Mouse (Mus musculus) embryonic facial prominence, embryonic 13.5 days (tissue): ENCODE data around the gene Tsr3. TPM values are rescaled to one million over a fixed set of nuclear protein-coding genes. Genes with fewer than 3 reads are reported as not detected.

Source experiments
- ATAC-seq: fragments of 200-750 bp; cut with Nextera tagmentation; 2 replicates; pipeline ENCODE4 v1.8.0; 2017; ENCODE audit warnings: low read depth; ENCODE audit not compliant: insufficient number of reproducible peaks, insufficient read depth, low FRiP score, low TSS enrichment
- H3K27ac ChIP-seq: fragments of 300-500 bp; sonication (generic); 2 replicates; pipeline ENCODE4 v1.5.1; 2015; ENCODE audit warnings: moderate library complexity, mild to moderate bottlenecking, inconsistent platforms
- H3K27me3 ChIP-seq: fragments of 300-500 bp; sonication (generic); 2 replicates; pipeline ENCODE4 v1.6.1; 2015; ENCODE audit warnings: mild to moderate bottlenecking, inconsistent platforms
- H3K36me3 ChIP-seq: fragments of 300-500 bp; sonication (generic); 2 replicates; pipeline ENCODE4 v1.6.1; 2015; ENCODE audit warnings: mild to moderate bottlenecking, inconsistent platforms
- H3K4me1 ChIP-seq: fragments of 300-500 bp; sonication (generic); 2 replicates; pipeline ENCODE4 v1.6.1; 2015; ENCODE audit warnings: inconsistent platforms
- H3K4me2 ChIP-seq: fragments of 300-500 bp; sonication (generic); 2 replicates; pipeline ENCODE4 v1.6.1; 2015; ENCODE audit warnings: moderate library complexity, mild to moderate bottlenecking, inconsistent platforms
- H3K4me3 ChIP-seq: fragments of 300-500 bp; sonication (generic); 2 replicates; pipeline ENCODE4 v1.5.1; 2015; ENCODE audit warnings: mild to moderate bottlenecking, inconsistent platforms
- H3K9ac ChIP-seq: fragments of 300-500 bp; sonication (generic); 2 replicates; pipeline ENCODE4 v1.6.1; 2015; ENCODE audit warnings: mild to moderate bottlenecking, inconsistent platforms
- H3K9me3 ChIP-seq: fragments of 300-500 bp; sonication (generic); 2 replicates; pipeline ENCODE4 v1.6.1; 2016; ENCODE audit warnings: inconsistent platforms
- WGBS: fragments of 180-500 bp; shearing (Covaris S2); methylation state at CpG from one replicate; pipeline ENCODE4 v1.1.7; 2015; ENCODE audit warnings: mixed read lengths; 5-methylcytosine and 5-hydroxymethylcytosine counted together
- polyA plus RNA-seq: library from polyadenylated mRNA; unstranded; fragments of >200 nt; fragmentation: Nextera tagmentation; extraction: Ambion mirVana; gene quantifications from 2 replicates; pipeline ENCODE4 v1.2.1, GENCODE M21; 2015

Tsr3 gene
- polyA plus RNA-seq, 1 experiment from 2014 or later: 57.2 TPM

- peaks cover 21% of the 10 kb centered on the region for H3K36me3 ChIP-seq
- no peak overlapping the region for H3K4me2 ChIP-seq
- no peak overlapping the region for H3K9ac ChIP-seq
- H3K27me3 ChIP-seq: peaks cover 18% of the 10 kb centered on the region
- H3K27ac ChIP-seq: no peak overlapping the region
- WGBS: 75% methylated on average over 18 of the region's 18 CpGs
- H3K4me3 ChIP-seq: no peak overlapping the region
- H3K9me3 ChIP-seq: no peaks in the 10 kb centered on the region
- no peaks in the 10 kb centered on the region for H3K4me1 ChIP-seq
- ATAC-seq: no peak
Observed at GRCm38 (mm10) chr17:25248033-25248750, 8.2 kb downstream of the Tsr3 start.

GRCm38 (mm10) chr17:25250181-25250835, 10.3 kb downstream of the Tsr3 start:
- ATAC-seq: no peak
- H3K36me3 ChIP-seq: 0 out of 2 replicates have a peak, but pooled peaks cover under 1% of the 10 kb centered on the region
- peaks cover 5% of the 10 kb centered on the region; the same call in 1 of the 2 replicates for H3K4me1 ChIP-seq
- no peaks in the 10 kb centered on the region for H3K9me3 ChIP-seq
- H3K27me3 ChIP-seq: peaks cover 39% of the 10 kb centered on the region
- no peak overlapping the region for H3K4me3 ChIP-seq
- H3K9ac ChIP-seq: no peak overlapping the region
- H3K27ac ChIP-seq: no peak overlapping the region
- H3K4me2 ChIP-seq: no peak overlapping the region
- 79% methylated on average over 8 of the region's 8 CpGs for WGBS

- Histone ChIP-seq H3K36me3 (no peaks in the 10 kb centered on the region), H3K27me3 (peaks cover 55% of the 10 kb centered on the region), H3K4me2 (no peak overlapping the region), H3K4me1 (peaks cover 18% of the 10 kb centered on the region), H3K27ac (no peak overlapping the region), H3K4me3 (no peak overlapping the region), H3K9ac (no peak overlapping the region), H3K9me3 (no peaks in the 10 kb centered on the region)
- WGBS: 52% methylated on average over 3 of the region's 3 CpGs
- no peak for ATAC-seq
Observed at GRCm38 (mm10) chr17:25252643-25253042, 12.7 kb downstream of the Tsr3 start.

DNA sequence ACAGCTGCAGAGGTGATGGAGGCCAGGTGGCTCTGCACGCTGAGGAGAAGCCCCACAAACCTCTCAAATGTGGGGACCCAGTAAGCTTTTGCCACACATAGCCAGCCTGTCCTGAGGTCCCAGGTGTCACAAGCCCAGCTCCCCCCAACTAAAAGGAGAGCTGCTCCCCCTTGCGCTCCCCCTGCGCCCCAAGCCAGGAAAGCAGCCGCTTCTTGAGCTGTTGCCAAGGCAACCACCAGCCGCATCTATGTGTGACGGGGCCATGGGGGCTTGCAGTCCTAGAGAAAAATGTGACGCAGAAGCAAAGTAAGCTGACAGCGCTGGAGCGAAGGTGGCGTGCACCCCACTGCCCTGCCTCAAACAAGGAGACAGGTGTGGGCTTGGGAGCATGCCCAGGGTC, 13.8 kb downstream of the Tsr3 start:
- H3K9ac ChIP-seq: peak overlapping the region; percentile 4; the same call in 1 of the 2 replicates
- H3K27ac ChIP-seq: no peak overlapping the region

DNA sequence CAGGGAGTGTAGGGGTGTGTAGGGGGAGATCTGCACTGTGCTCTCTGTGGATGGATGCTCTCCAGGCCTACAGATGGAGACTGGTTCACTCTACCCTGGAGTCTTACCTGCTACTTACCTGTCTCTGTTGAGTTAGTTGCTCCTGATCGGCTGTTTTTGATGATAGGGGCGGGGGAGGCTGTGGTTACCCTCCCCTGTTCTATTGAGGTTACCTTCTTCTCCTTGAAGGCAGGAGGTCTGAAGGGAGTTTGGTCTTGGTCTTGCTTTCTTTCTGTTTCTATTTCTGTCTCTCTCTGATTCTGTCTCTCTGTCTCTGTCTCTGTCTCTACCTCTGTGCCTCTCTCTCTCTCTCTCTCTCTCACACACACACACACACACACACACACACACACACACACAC, 15.1 kb downstream of the Tsr3 start:
- Histone ChIP-seq H3K27ac (no peak overlapping the region), H3K4me1 (peaks cover 23% of the 10 kb centered on the region), H3K36me3 (peaks cover 16% of the 10 kb centered on the region), H3K4me2 (no peak overlapping the region), H3K27me3 (peaks cover 55% of the 10 kb centered on the region), H3K4me3 (no peak overlapping the region), H3K9me3 (no peaks in the 10 kb centered on the region), H3K9ac (no peak overlapping the region)
- ATAC-seq: no peak
- 55% methylated on average over 2 of the region's 2 CpGs for WGBS

More for the DNA sequence above, 13.8 kb downstream of the Tsr3 start:
- no peak for ATAC-seq
- no peak overlapping the region for H3K4me2 ChIP-seq
- WGBS: 27% methylated on average over 10 of the region's 10 CpGs
- H3K27me3 ChIP-seq: peaks cover 55% of the 10 kb centered on the region
- no peak overlapping the region for H3K4me3 ChIP-seq
- H3K36me3 ChIP-seq: peaks cover 3% of the 10 kb centered on the region
- peaks cover 23% of the 10 kb centered on the region for H3K4me1 ChIP-seq
- no peaks in the 10 kb centered on the region for H3K9me3 ChIP-seq

GRCm38 (mm10) chr17:25256140-25256754, 16.3 kb downstream of the Tsr3 start, which contains the start of gene Baiap3:
Gene Baiap3, minus strand, starts transcription at chr17:25256364.
- Histone ChIP-seq H3K4me1 (peaks cover 23% of the 10 kb centered on the region), H3K36me3 (peaks cover 19% of the 10 kb centered on the region), H3K27me3 (peaks cover 46% of the 10 kb centered on the region), H3K9ac (peak within 1 kb of the TSS; percentile 67), H3K4me2 (peak within 1 kb of the TSS; percentile 75), H3K9me3 (no peaks in the 10 kb centered on the region), H3K4me3 (peak within 1 kb of the TSS; percentile 46), H3K27ac (no peak within 1 kb of the TSS)
- peak; percentile 59; the same call in 1 of the 2 replicates for ATAC-seq
- 4% methylated on average over 25 of the region's 35 CpGs for WGBS

DNA sequence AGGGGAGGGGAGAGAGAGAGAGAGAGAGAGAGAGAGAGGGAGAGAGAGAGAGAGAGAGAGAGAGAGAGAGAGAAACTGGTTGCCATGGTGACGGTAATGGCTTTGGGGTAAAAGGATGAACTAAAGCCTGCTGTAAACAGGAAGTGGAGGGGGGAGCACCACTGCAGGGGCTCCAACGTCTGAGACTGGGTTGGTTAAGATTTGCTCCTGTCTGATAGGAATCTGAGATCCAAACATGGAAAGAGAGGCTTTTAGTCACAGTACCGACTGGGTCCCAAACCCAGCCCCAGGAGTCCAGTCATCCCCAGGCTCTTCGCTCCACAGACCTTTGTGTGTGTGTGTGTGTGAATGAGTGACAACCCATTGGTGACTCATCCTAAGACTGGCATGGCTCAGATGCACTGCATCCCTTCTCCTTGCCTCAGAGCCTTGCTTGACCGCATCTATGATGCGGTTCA, 17.9 kb downstream of the Tsr3 start:
- ATAC-seq: no peak
- H3K4me2 ChIP-seq: no peak overlapping the region
- H3K9me3 ChIP-seq: no peaks in the 10 kb centered on the region
- H3K4me3 ChIP-seq: no peak overlapping the region
- peaks cover 23% of the 10 kb centered on the region for H3K4me1 ChIP-seq
- 59% methylated on average over 6 of the region's 6 CpGs for WGBS
- H3K9ac ChIP-seq: no peak overlapping the region
- peaks cover 40% of the 10 kb centered on the region for H3K27me3 ChIP-seq
- H3K27ac ChIP-seq: no peak overlapping the region
- H3K36me3 ChIP-seq: peaks cover 25% of the 10 kb centered on the region

DNA sequence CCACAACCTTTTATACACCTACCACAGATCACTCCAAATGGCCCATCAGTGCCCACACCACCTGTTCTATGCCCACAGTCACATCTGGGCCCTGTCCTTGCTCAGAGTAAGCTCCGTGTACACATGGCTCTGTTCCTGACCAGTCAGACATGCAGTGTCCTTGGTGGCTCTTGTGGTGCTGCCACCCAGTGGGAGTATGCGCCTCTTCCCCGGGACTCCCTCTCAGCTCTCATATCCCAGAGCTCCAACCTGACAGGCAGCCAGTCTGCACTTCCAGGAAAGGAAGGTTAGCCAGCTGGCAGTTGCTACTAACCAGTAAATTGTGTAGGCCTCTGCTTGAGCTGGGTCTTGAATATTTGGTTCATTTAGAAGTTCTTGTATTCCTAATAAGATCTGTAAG, 24.5 kb downstream of the Tsr3 start:
- H3K4me3 ChIP-seq: no peak overlapping the region
- no peaks in the 10 kb centered on the region for H3K9me3 ChIP-seq
- H3K9ac ChIP-seq: no peak overlapping the region
- 85% methylated on average over 3 of the region's 3 CpGs for WGBS
- H3K27ac ChIP-seq: no peak overlapping the region
- 0 out of 2 replicates have a peak, but pooled peaks cover under 1% of the 10 kb centered on the region for H3K4me1 ChIP-seq
- ATAC-seq: no peak
- H3K27me3 ChIP-seq: no peaks in the 10 kb centered on the region
- no peak overlapping the region for H3K4me2 ChIP-seq
- H3K36me3 ChIP-seq: peaks cover 81% of the 10 kb centered on the region

DNA sequence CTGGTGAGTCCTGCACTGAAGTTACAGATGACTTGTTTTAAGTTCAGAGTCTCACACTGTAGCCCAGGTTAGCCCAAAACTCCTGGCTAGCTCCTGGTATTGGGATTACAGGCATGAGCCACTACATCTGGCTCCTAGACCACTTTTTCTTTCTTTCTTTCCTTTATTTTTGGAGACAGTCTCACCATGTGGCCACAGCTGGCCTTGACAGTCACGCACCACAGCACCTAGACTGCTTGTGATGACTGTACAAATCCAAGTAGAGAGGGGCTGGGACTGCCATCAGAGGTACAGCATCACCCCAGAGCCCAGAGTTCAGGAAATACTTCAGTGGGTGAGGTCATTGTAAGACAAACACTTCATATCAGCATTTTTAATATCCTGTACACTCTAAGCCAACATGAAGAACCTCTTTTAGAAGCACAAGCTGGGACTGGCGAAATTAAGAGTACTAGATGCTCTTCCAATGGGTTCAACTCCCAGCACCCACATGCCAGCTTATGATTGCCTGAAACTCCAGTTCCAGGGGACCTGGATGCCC, 30.9 kb downstream of the Tsr3 start:
- WGBS: 90% methylated on average over 2 of the region's 2 CpGs
- H3K9ac ChIP-seq: peak overlapping the region; percentile 97
- H3K4me2 ChIP-seq: peak overlapping the region; percentile 96
- ATAC-seq: no peak
- H3K36me3 ChIP-seq: peaks cover 47% of the 10 kb centered on the region
- no peaks in the 10 kb centered on the region for H3K9me3 ChIP-seq
- no peak overlapping the region for H3K27ac ChIP-seq
- peaks cover 34% of the 10 kb centered on the region for H3K4me1 ChIP-seq
- H3K4me3 ChIP-seq: peak overlapping the region; percentile 98
- H3K27me3 ChIP-seq: no peaks in the 10 kb centered on the region

DNA sequence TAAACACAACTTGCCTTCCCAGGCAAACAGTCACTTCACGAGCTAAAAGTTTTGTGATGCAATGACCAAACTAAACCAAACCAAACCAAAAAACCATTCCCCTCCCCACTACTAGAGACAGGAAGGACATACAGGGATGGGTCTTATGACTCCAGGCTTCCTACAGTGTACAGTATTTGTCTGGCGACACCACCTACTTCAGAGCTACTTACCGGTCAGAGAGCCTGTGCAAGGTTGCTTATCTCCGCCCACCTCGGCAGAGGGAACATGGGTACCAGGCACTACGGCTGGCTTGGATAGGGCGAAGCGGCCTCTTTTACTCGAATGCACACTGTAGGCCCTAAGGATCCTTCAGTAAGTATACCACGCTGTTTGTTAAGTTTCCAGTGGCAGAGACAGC, 32.4 kb downstream of the Tsr3 start:
- Histone ChIP-seq H3K36me3 (peaks cover 32% of the 10 kb centered on the region), H3K27me3 (no peaks in the 10 kb centered on the region), H3K4me3 (peak overlapping the region; percentile 98), H3K4me2 (peak overlapping the region; percentile 96), H3K9ac (peak overlapping the region; percentile 97), H3K9me3 (no peaks in the 10 kb centered on the region), H3K4me1 (peaks cover 34% of the 10 kb centered on the region), H3K27ac (peak overlapping the region; percentile 98)
- WGBS: under 1% methylated on average over 10 of the region's 10 CpGs
- no peak for ATAC-seq

DNA sequence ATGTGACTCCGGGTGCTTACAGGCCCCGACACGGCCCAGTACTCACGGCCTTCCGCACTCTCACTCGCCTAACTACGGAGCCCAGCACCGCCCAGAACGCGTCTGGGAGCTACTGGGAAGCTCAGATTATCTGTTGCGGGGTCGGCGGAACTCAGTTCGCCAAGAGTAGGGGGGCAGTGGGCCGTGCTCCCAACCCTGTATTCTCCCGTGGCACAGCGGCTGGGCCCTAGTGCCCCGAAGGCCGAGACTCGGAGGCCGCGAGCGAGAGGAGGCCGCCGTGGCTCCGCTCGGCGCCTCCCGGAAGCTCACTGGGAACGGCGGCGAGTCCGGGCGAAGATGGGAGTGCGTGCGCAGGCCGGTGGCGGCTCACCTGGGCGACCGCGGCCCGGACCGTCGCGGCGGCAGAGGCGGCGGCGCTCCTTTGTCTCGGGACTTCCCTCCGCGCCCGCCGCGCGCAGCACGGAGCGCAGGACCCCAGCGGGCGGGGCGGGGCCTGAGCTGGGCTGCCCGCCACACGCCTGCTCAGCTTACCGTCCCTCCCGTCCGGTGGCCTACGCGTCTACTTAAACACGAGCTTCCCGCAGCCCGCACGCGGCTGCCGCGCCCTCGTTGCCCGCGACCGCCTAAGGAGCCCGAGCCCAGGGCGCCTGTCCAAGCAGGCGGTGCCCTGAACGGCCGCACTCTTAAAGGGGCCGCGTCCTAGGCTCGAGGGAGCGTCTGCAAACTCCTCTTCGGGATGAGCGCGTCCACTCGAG, 33.2 kb downstream of the Tsr3 start:
- Histone ChIP-seq H3K36me3 (peaks cover 24% of the 10 kb centered on the region), H3K4me2 (peak overlapping the region; percentile 96), H3K4me1 (peaks cover 34% of the 10 kb centered on the region), H3K9ac (peak overlapping the region; percentile 97), H3K9me3 (no peaks in the 10 kb centered on the region), H3K4me3 (peak overlapping the region; percentile 98), H3K27me3 (no peaks in the 10 kb centered on the region), H3K27ac (peak overlapping the region; percentile 98)
- peak; percentile 93 for ATAC-seq
- under 1% methylated on average over 89 of the region's 92 CpGs for WGBS
